Mouse (Mus musculus) liver, postnatal 0 days (tissue): ENCODE measurements around the gene Cox19. TPM values are rescaled to one million over a fixed set of nuclear protein-coding genes. Genes with fewer than 3 reads are reported as not detected.
A peak's percentile ranks its signal among the peaks of the same experiment; 100 is the strongest.

Experiments
- ATAC-seq: fragments of 200-750 bp; cut with Nextera tagmentation; 2 replicates; pipeline ENCODE4 v1.8.0; 2017; ENCODE audit warnings: mild to moderate bottlenecking, moderate library complexity
- DNase-seq: peaks from one replicate; pipeline ENCODE4 v3.0.0-alpha.2; 2016
- H3K27ac ChIP-seq: fragments of 300-500 bp; sonication (generic); 2 replicates; pipeline ENCODE4 v1.5.1; 2014; ENCODE audit warnings: antibody characterized with exemption, moderate library complexity, mild to moderate bottlenecking, low read depth
- H3K27me3 ChIP-seq: fragments of 300-500 bp; sonication (generic); 2 replicates; pipeline ENCODE4 v1.6.1; 2014; ENCODE audit warnings: low read length, control low read depth, mixed read lengths; ENCODE audit not compliant: insufficient read depth
- H3K36me3 ChIP-seq: fragments of 300-500 bp; sonication (generic); replicated peaks from 2 replicates; pipeline ENCODE4 v1.6.1; 2014; ENCODE audit warnings: mild to moderate bottlenecking, control low read depth, low read length, moderate library complexity, mixed read lengths; ENCODE audit not compliant: insufficient read depth
- H3K4me1 ChIP-seq: fragments of 300-500 bp; sonication (generic); 2 replicates; pipeline ENCODE4 v1.6.1; 2014; ENCODE audit warnings: antibody characterized with exemption, mild to moderate bottlenecking, control low read depth; ENCODE audit not compliant: insufficient read depth
- H3K4me2 ChIP-seq: fragments of 300-500 bp; sonication (generic); 2 replicates; pipeline ENCODE4 v1.6.1; 2014; ENCODE audit warnings: low read depth, mild to moderate bottlenecking, low read length, moderate library complexity, mixed read lengths
- H3K4me3 ChIP-seq: fragments of 300-500 bp; sonication (generic); 2 replicates; pipeline ENCODE4 v1.5.1; 2014; ENCODE audit warnings: low read depth, low read length
- H3K9ac ChIP-seq: fragments of 300-500 bp; sonication (generic); replicated peaks from 2 replicates; pipeline ENCODE4 v1.6.1; 2014; ENCODE audit warnings: mild to moderate bottlenecking, moderate library complexity
- H3K9me3 ChIP-seq: fragments of 300-500 bp; sonication (generic); 2 replicates; pipeline ENCODE4 v1.6.1; 2016; ENCODE audit warnings: mild to moderate bottlenecking, control low read depth, low read length, mixed read lengths
- CTCF ChIP-seq: sonication (generic); IDR thresholded peaks from 2 replicates; pipeline ENCODE4 v1.5.1; 2016; ENCODE audit warnings: antibody characterized with exemption, low read depth
- EP300 ChIP-seq: IDR thresholded peaks from 2 replicates; pipeline ENCODE4 v1.6.1; 2016; ENCODE audit warnings: antibody characterized with exemption, low read depth, mild to moderate bottlenecking
- WGBS: fragments of 180-500 bp; shearing (Covaris S2); extraction: QIAGEN DNeasy Blood & Tissue Kit; methylation state at CpG from one replicate; pipeline ENCODE4 v1.1.7; 2014; ENCODE audit not compliant: insufficient replicate concordance; 5-methylcytosine and 5-hydroxymethylcytosine counted together
- microRNA counts: library from miRNA; unstranded; fragments of <30 nt; microRNA quantifications from one replicate; lab custom pipeline; 2015
- microRNA-seq: library from miRNA; unstranded; fragments of <30 nt; microRNA quantifications from one replicate; pipeline ENCODE4, GENCODE M21; 2016
- polyA plus RNA-seq: library from polyadenylated mRNA; unstranded; fragments of >200 nt; fragmentation: Nextera tagmentation; extraction: Ambion mirVana; gene quantifications from 2 replicates; pipeline ENCODE4 v1.2.1, GENCODE M21; 2015

The Cox19 gene
- polyA plus RNA-seq, 1 experiment from 2014 or later = 37.1 TPM

- H3K4me3 ChIP-seq = no peak overlapping the region
- no peak overlapping the region for H3K4me2 ChIP-seq
- no peaks in the 10 kb centered on the region for H3K36me3 ChIP-seq
- no peaks in the 10 kb centered on the region for H3K27me3 ChIP-seq
- no peak overlapping the region; the same call in 1 of the 2 replicates for H3K9ac ChIP-seq
- TF ChIP-seq EP300 = no peak
- no peak for TF ChIP-seq CTCF
- no peak for DNase-seq
- peaks cover 7% of the 10 kb centered on the region for H3K4me1 ChIP-seq
- no peak for ATAC-seq
- no peak overlapping the region for H3K27ac ChIP-seq
- WGBS = 70% methylated on average over 6 of the region's 6 CpGs
- H3K9me3 ChIP-seq = no peaks in the 10 kb centered on the region
These were observed 59.2 kb downstream of the Cox19 start for GRCm38 (mm10) chr5:139291811-139292560.

- H3K36me3 ChIP-seq = no peaks in the 10 kb centered on the region
- no peaks in the 10 kb centered on the region for H3K27me3 ChIP-seq
- H3K9me3 ChIP-seq = no peaks in the 10 kb centered on the region
- no peak for ATAC-seq
- H3K27ac ChIP-seq = no peak overlapping the region
- H3K9ac ChIP-seq = no peak overlapping the region
- no peak overlapping the region for H3K4me3 ChIP-seq
- no peak for TF ChIP-seq EP300
- no peak for TF ChIP-seq CTCF
- H3K4me1 ChIP-seq = peaks cover 20% of the 10 kb centered on the region
- DNase-seq = no peak
- H3K4me2 ChIP-seq = no peak overlapping the region
- 72% methylated on average over 12 of the region's 12 CpGs for WGBS
These were observed 60.6 kb downstream of the Cox19 start for GRCm38 (mm10) chr5:139290467-139291259.

- no peaks in the 10 kb centered on the region for H3K27me3 ChIP-seq
- H3K4me2 ChIP-seq = no peak overlapping the region
- H3K4me1 ChIP-seq = peaks cover 33% of the 10 kb centered on the region
- H3K9ac ChIP-seq = no peak overlapping the region
- TF ChIP-seq EP300 = no peak
- no peak for TF ChIP-seq CTCF
- peak overlapping the region; percentile 85 for H3K27ac ChIP-seq
- no peaks in the 10 kb centered on the region for H3K9me3 ChIP-seq
- WGBS = 70% methylated on average over 4 of the region's 4 CpGs
- DNase-seq (no peak), ATAC-seq (no peak)
- no peak overlapping the region for H3K4me3 ChIP-seq
- no peaks in the 10 kb centered on the region for H3K36me3 ChIP-seq
These were observed 62.6 kb downstream of the Cox19 start for GRCm38 (mm10) chr5:139288591-139288990.

GRCm38 (mm10) chr5:139287787-139288186 lies 63.4 kb downstream of the Cox19 start:
- Histone ChIP-seq H3K36me3 (no peaks in the 10 kb centered on the region), H3K27me3 (no peaks in the 10 kb centered on the region), H3K4me1 (peaks cover 33% of the 10 kb centered on the region), H3K9ac (no peak overlapping the region), H3K4me3 (no peak overlapping the region), H3K27ac (peak overlapping the region; percentile 85), H3K9me3 (no peaks in the 10 kb centered on the region), H3K4me2 (no peak overlapping the region)
- no peak for ATAC-seq
- WGBS = 51% methylated on average over 4 of the region's 4 CpGs
- TF ChIP-seq EP300 (no peak), CTCF (no peak)
- peak; percentile 13 for DNase-seq

GRCm38 (mm10) chr5:139287099-139287498 lies 64.1 kb downstream of the Cox19 start:
- peaks cover 33% of the 10 kb centered on the region for H3K4me1 ChIP-seq
- 35% methylated on average over 5 of the region's 5 CpGs for WGBS
- TF ChIP-seq EP300 (no peak), CTCF (no peak)
- H3K27ac ChIP-seq = peak overlapping the region; percentile 85
- peak; percentile 56 for DNase-seq
- no peak overlapping the region; the same call in 1 of the 2 replicates for H3K4me2 ChIP-seq
- peak; percentile 72 for ATAC-seq
- H3K4me3 ChIP-seq = no peak overlapping the region
- H3K9me3 ChIP-seq = no peaks in the 10 kb centered on the region
- no peaks in the 10 kb centered on the region for H3K27me3 ChIP-seq
- no peak overlapping the region for H3K9ac ChIP-seq
- H3K36me3 ChIP-seq = no peaks in the 10 kb centered on the region

MicroRNAs encoded within 50 kb of the gene (microRNA counts, 519-probe panel; counts per million panel counts)
- microRNA mmu-miR-339-3p (lab: Ali Mortazavi, UCI) = not detected
- not detected for microRNA mmu-miR-339-5p (lab: Ali Mortazavi, UCI)

Small RNA genes within 50 kb of the gene (microRNA-seq; reads per million reads assigned to microRNA genes)
- gene Mir339 = 1,270 reads per million, percentile 75 among the genes with 10 or more reads in this experiment

Other genes with a start within 250 kb of the Cox19 start
- 0.43 and 0.62 TPM in 2 replicates for gene Prkar1b, start 201.4 kb downstream of the Cox19 start, polyA plus RNA-seq
- gene Dnaaf5, start 201.2 kb downstream of the Cox19 start, polyA plus RNA-seq = 1.3 and 1.4 TPM in 2 replicates
- 7.9 and 8.6 TPM in 2 replicates for gene Sun1, start 150.8 kb downstream of the Cox19 start, polyA plus RNA-seq
- gene Get4, start 99.1 kb downstream of the Cox19 start, polyA plus RNA-seq = 92.7 and 97.5 TPM in 2 replicates
- gene Adap1, start 25.8 kb downstream of the Cox19 start, polyA plus RNA-seq = 3.7 and 4.3 TPM in 2 replicates
- gene Cyp2w1, start 1.2 kb upstream of the Cox19 start, polyA plus RNA-seq = not detected in 2 replicates
- gene Gpr146, start 26.3 kb upstream of the Cox19 start, polyA plus RNA-seq = 14.5 and 14.7 TPM in 2 replicates
- gene C130050O18Rik, start 53.9 kb upstream of the Cox19 start, polyA plus RNA-seq = 1.9 and 2.0 TPM in 2 replicates
- 0.09 and 0.11 TPM in 2 replicates for gene Gper1, start 71.7 kb upstream of the Cox19 start, polyA plus RNA-seq
- 7.5 and 9.5 TPM in 2 replicates for gene 3110082I17Rik, start 109.1 kb upstream of the Cox19 start, polyA plus RNA-seq
- gene Zfand2a, start 133.1 kb upstream of the Cox19 start, polyA plus RNA-seq = 1.8 TPM in 2 replicates
- not detected in 2 replicates for gene Uncx, start 192.1 kb upstream of the Cox19 start, polyA plus RNA-seq